Mouse (Mus musculus): ENCODE measurements around the gene Spata5.

GRCm38 (mm10) chr3:37572066-37572465, 152.4 kb downstream of the Spata5 start:
- no peak for TF ChIP-seq CTCF (IDR thresholded peaks at IDR 0.05; ENCODE audit: low read depth)
- no peak for TF ChIP-seq EP300 (optimal IDR thresholded peaks at IDR 0.05)
